ENCODE assay signal across 8 mouse cellular contexts in genomic region chr8:119604996-119605395, GRCm38 (mm10). TPM values are rescaled to one million over a fixed set of nuclear protein-coding genes. Genes with fewer than 3 reads are reported as not detected.
DNase-seq lines count a peak whose midpoint lies in the region; ATAC-seq lines count a peak whose summit lies in the region.

Gene Taf1c (minus strand): TSS chr8:119605222.

- H3K9me3 ChIP-seq in lung, embryonic 16.5 days (ENCODE audit: control insufficient read depth, low read length): peaks cover 3% of the 10 kb centered on the region; the same call in 1 of the 2 replicates

- WGBS in lung, embryonic 16.5 days: 0% methylated on average over 23 of the region's 23 CpGs

- peak; percentile 97 to 99 for ATAC-seq in hematopoietic stem cell, adult 5-6 weeks (replicated peaks in 1 of 2; ENCODE audit: insufficient read depth in 1 of 2, low FRiP score in 2 of 2, low TSS enrichment in 1 of 2, low read depth in 1 of 2, poor library complexity in 2 of 2, severe bottlenecking in 2 of 2)
- ATAC-seq in lung, embryonic 16.5 days (ENCODE audit: low read depth): peak; percentile 89

- peak within 1 kb of the TSS; percentile 35; the same call in 1 of the 2 replicates for H3K27ac ChIP-seq in lung, embryonic 16.5 days (ENCODE audit: low read length)

- peaks cover 6% of the 10 kb centered on the region for H3K4me1 ChIP-seq in lung, embryonic 16.5 days (replicated peaks; ENCODE audit: control insufficient read depth, insufficient read depth, low read length)

- peak within 1 kb of the TSS; percentile 85 for H3K9ac ChIP-seq in lung, embryonic 16.5 days (ENCODE audit: low read length)

- peak within 1 kb of the TSS; percentile 74 for H3K4me3 ChIP-seq in lung, embryonic 16.5 days (ENCODE audit: low read length)

- H3K36me3 ChIP-seq in lung, embryonic 16.5 days (ENCODE audit: control insufficient read depth, insufficient read depth, low read length): peaks cover 23% of the 10 kb centered on the region

- H3K27me3 ChIP-seq in lung, embryonic 16.5 days (ENCODE audit: control insufficient read depth, insufficient read depth, low read depth, low read length): no peaks in the 10 kb centered on the region

- DNase-seq in MEL-GATA-1-ER (ENCODE audit: extremely low read depth, low read depth): peak; percentile 85
- peak; percentile 94 for DNase-seq in cerebellum, adult 8-10 months
- DNase-seq in forelimb bud, embryonic 11.5 days (ENCODE audit: low read depth, low spot score): peak; percentile 91
- DNase-seq in layer of hippocampus, adult 9-10 months (ENCODE audit: low spot score): peak; percentile 87
- DNase-seq in ovary, postnatal 10 days (ENCODE audit: low spot score): peak; percentile 80
- peak; percentile 87 to 97 for DNase-seq in thymus, postnatal 10 days (ENCODE audit: low spot score in 2 of 2)

- peak within 1 kb of the TSS; percentile 81 for H3K4me2 ChIP-seq in lung, embryonic 16.5 days (ENCODE audit: low read depth, low read length)

RNA-seq across cellular contexts. Expression of gene Taf1c, which starts in this region (rescaled TPM):
- total RNA-seq in hematopoietic stem cell, adult 5-6 weeks (2017): 7.9 and 12.7 TPM in 2 replicates
- polyA plus RNA-seq in lung, embryonic 16.5 days (2015; fragmentation: Nextera tagmentation; extraction: Ambion mirVana): 10.6 and 10.7 TPM in 2 replicates

Comparison
In these comparisons a context has a peak if more than half of its experiments do, and no peak if none do; other contexts are left out.
1. Peak in every context shown above with its lines: DNase-seq, ATAC-seq, H3K4me3 ChIP-seq and H3K27ac ChIP-seq.